8 mouse cellular contexts compared by ENCODE assay signal in the genomic region with DNA sequence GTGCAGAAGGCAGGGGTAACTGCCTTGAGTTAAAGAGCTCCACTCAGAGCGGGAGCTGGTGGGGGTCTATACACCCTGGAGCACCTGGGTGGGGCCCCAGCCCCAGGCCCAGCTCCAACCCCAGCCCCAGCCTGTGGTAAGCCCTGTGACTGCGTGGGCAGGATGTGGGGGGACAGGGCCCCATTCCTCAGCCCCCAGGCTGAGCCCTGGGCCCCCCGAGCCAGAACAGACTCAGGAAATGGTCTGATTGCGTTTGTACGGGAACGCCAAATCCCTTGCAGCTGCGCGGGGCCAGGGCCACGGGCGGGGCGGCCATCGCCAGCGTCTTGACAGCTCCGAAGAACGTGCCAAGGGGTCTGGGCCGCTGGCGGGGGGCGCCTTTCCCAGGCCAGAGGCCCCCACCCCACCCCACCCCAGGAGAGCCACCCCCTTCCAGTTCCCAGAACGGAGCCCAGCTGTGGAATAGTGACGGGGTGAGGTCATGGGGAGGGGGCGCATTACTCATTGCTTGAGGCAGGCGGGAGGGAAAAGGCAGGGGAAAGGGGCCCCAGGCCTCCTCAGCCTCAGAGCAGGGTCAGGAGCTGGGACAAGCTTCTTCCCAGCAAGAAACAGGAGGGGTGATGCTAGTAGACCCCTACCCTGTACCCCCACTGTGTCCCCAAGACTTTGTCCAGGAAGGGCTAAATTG. TPM values are rescaled to one million over a fixed set of nuclear protein-coding genes. Genes with fewer than 3 reads are reported as not detected.
DNase-seq lines count a peak whose midpoint lies in the region; ATAC-seq and TF ChIP-seq lines count a peak whose summit lies in the region.

No protein-coding gene starts in this region.

- H3K27me3 ChIP-seq in kidney, embryonic 14.5 days (ENCODE audit: control insufficient read depth, insufficient read depth, low read length): no peaks in the 10 kb centered on the region
- H3K27me3 ChIP-seq in intestine, embryonic 16.5 days (replicated peaks; ENCODE audit: control insufficient read depth, insufficient read depth, low read length): no peaks in the 10 kb centered on the region
- no peaks in the 10 kb centered on the region for H3K27me3 ChIP-seq in myocyte (ENCODE audit: control insufficient read depth, insufficient read depth, insufficient read length)

- H3K4me1 ChIP-seq in kidney, embryonic 14.5 days (ENCODE audit: control insufficient read depth, insufficient read depth, low read length): peaks cover 46% of the 10 kb centered on the region
- peaks cover 49% of the 10 kb centered on the region for H3K4me1 ChIP-seq in intestine, embryonic 16.5 days (ENCODE audit: control insufficient read depth, insufficient read depth, low read length)

- H3ac ChIP-seq in myocyte (ENCODE audit: control insufficient read depth, insufficient read length): no peak overlapping the region

- TF ChIP-seq POLR2A in myocyte (IDR thresholded peaks at IDR 0.05; ENCODE audit: insufficient read length, low read depth): no peak

- peak overlapping the region; percentile 23 for H3K4me3 ChIP-seq in kidney, embryonic 14.5 days (ENCODE audit: low read length)
- H3K4me3 ChIP-seq in intestine, embryonic 16.5 days (ENCODE audit: low read length): peak overlapping the region; percentile 35
- no peak overlapping the region for H3K4me3 ChIP-seq in myocyte

- peaks cover 27% of the 10 kb centered on the region; the same call in 1 of the 2 replicates for H3K36me3 ChIP-seq in kidney, embryonic 14.5 days (ENCODE audit: control insufficient read depth, insufficient read depth, low read length)
- H3K36me3 ChIP-seq in intestine, embryonic 16.5 days (ENCODE audit: control insufficient read depth, insufficient read depth, low read length): no peaks in the 10 kb centered on the region
- peaks cover 25% of the 10 kb centered on the region for H3K36me3 ChIP-seq in myocyte (ENCODE audit: control insufficient read depth, insufficient read depth)

- ATAC-seq in kidney, embryonic 14.5 days (ENCODE audit: low FRiP score, low TSS enrichment): peak; percentile 73
- peak; percentile 74 for ATAC-seq in intestine, embryonic 16.5 days
- ATAC-seq in cerebellum, adult (ENCODE audit: insufficient number of reproducible peaks, low FRiP score, low TSS enrichment): no peak

- no peak for DNase-seq in kidney, adult 11 months
- DNase-seq in embryo, embryonic 10 days (ENCODE audit: low spot score): peak; percentile 67
- peak; percentile 99 for DNase-seq in heart, adult 11 months
- DNase-seq in spleen, postnatal 10 days (ENCODE audit: low spot score in 2 of 2): no peak

- H3K79me2 ChIP-seq in myocyte (ENCODE audit: control insufficient read depth, insufficient read depth): peaks cover 53% of the 10 kb centered on the region

- H3K27ac ChIP-seq in kidney, embryonic 14.5 days (ENCODE audit: low read depth, low read length): peak overlapping the region; percentile 97
- peak overlapping the region; percentile 98 for H3K27ac ChIP-seq in intestine, embryonic 16.5 days (ENCODE audit: low read length)

- 1% methylated on average over 22 of the region's 22 CpGs for WGBS in kidney, embryonic 14.5 days
- WGBS in intestine, embryonic 16.5 days: 4% methylated on average over 22 of the region's 22 CpGs

- H3K4me2 ChIP-seq in kidney, embryonic 14.5 days (replicated peaks; ENCODE audit: low read depth, low read length): peak overlapping the region; percentile 49
- peak overlapping the region; percentile 70 for H3K4me2 ChIP-seq in intestine, embryonic 16.5 days (ENCODE audit: low read depth, low read length)
- H3K4me2 ChIP-seq in myocyte (ENCODE audit: low read depth): peak overlapping the region; percentile 94

- peak overlapping the region; percentile 76 for H3K9ac ChIP-seq in kidney, embryonic 14.5 days (ENCODE audit: low read depth, low read length)
- peak overlapping the region; percentile 80 for H3K9ac ChIP-seq in intestine, embryonic 16.5 days (ENCODE audit: low read depth, low read length)

- H3K9me3 ChIP-seq in kidney, embryonic 14.5 days (ENCODE audit: control insufficient read depth, low read length): no peaks in the 10 kb centered on the region
- H3K9me3 ChIP-seq in intestine, embryonic 16.5 days (ENCODE audit: control insufficient read depth, low read length): no peaks in the 10 kb centered on the region

TF ChIP-seq in myocyte, 11 proteins besides CTCF, POLR2A, EP300 and RAD21:
- TF ChIP-seq SRF (IDR thresholded peaks at IDR 0.05; ENCODE audit: control insufficient read depth, insufficient read length, low read depth) (no peak), TCF12 (IDR thresholded peaks at IDR 0.05; ENCODE audit: insufficient read depth, poor library complexity, severe bottlenecking) (no peak), USF1 (IDR thresholded peaks at IDR 0.05; ENCODE audit: low read depth) (no peak), MAX (IDR thresholded peaks at IDR 0.05; ENCODE audit: low read depth) (no peak), TCF3 (IDR thresholded peaks at IDR 0.05; ENCODE audit: insufficient read length, low read depth) (no peak), CEBPB (IDR thresholded peaks at IDR 0.05; ENCODE audit: insufficient read depth, poor library complexity, severe bottlenecking) (no peak), E2F4 (IDR thresholded peaks at IDR 0.05; ENCODE audit: insufficient read depth) (no peak), POLR2AphosphoS2 (IDR thresholded peaks at IDR 0.05; ENCODE audit: insufficient read length, low read depth) (no peak), MYOD1 (IDR thresholded peaks at IDR 0.05; ENCODE audit: control insufficient read depth in 1 of 3, insufficient read length in 2 of 3, low read depth in 2 of 3) (peak in 1 of 3 experiments; percentile 60), MYOG (IDR thresholded peaks at IDR 0.05; ENCODE audit: control insufficient read depth in 1 of 3, insufficient read depth in 1 of 3, insufficient read length in 2 of 3, low read depth in 2 of 3) (peak in 1 of 3 experiments; percentile 44), REST (IDR thresholded peaks at IDR 0.05; ENCODE audit: insufficient read depth, insufficient read length) (no peak)

RNA-seq across cellular contexts. Expression of gene Tnnt3, which starts 16.9 kb away (rescaled TPM):
- 3.2 and 3.5 TPM in 2 replicates for polyA plus RNA-seq in kidney, embryonic 14.5 days (2014; fragmentation: Nextera tagmentation; extraction: Ambion mirVana)
- polyA plus RNA-seq in intestine, embryonic 16.5 days (2015; fragmentation: Nextera tagmentation; extraction: Ambion mirVana): 2.1 and 3.2 TPM in 2 replicates
- 2,107 TPM for polyA plus RNA-seq in myocyte (2012; fragmentation: generic; extraction: Trizol)

RNA-seq across cellular contexts. Expression of gene Lsp1, which starts 21.1 kb away (rescaled TPM):
- polyA plus RNA-seq in kidney, embryonic 14.5 days (2014; fragmentation: Nextera tagmentation; extraction: Ambion mirVana): 92.8 and 124 TPM in 2 replicates
- 125 and 134 TPM in 2 replicates for polyA plus RNA-seq in intestine, embryonic 16.5 days (2015; fragmentation: Nextera tagmentation; extraction: Ambion mirVana)
- 298 TPM for polyA plus RNA-seq in myocyte (2012; fragmentation: generic; extraction: Trizol)

RNA-seq across cellular contexts. Expression of gene Tnni2, which starts 40.1 kb away (rescaled TPM):
- polyA plus RNA-seq in kidney, embryonic 14.5 days (2014; fragmentation: Nextera tagmentation; extraction: Ambion mirVana): 3.1 and 3.7 TPM in 2 replicates
- polyA plus RNA-seq in intestine, embryonic 16.5 days (2015; fragmentation: Nextera tagmentation; extraction: Ambion mirVana): 4.3 and 4.7 TPM in 2 replicates
- 3,238 TPM for polyA plus RNA-seq in myocyte (2012; fragmentation: generic; extraction: Trizol)

RNA-seq across cellular contexts. Expression of gene Syt8, which starts 47.1 kb away (rescaled TPM):
- polyA plus RNA-seq in kidney, embryonic 14.5 days (2014; fragmentation: Nextera tagmentation; extraction: Ambion mirVana): not detected in 2 replicates
- polyA plus RNA-seq in intestine, embryonic 16.5 days (2015; fragmentation: Nextera tagmentation; extraction: Ambion mirVana): 8.8 and 10.4 TPM in 2 replicates
- 14.5 TPM for polyA plus RNA-seq in myocyte (2012; fragmentation: generic; extraction: Trizol)

RNA-seq across cellular contexts. Expression of gene Mrpl23, which starts 50.8 kb away (rescaled TPM):
- polyA plus RNA-seq in kidney, embryonic 14.5 days (2014; fragmentation: Nextera tagmentation; extraction: Ambion mirVana): 30.3 and 33.4 TPM in 2 replicates
- 50.3 and 58.1 TPM in 2 replicates for polyA plus RNA-seq in intestine, embryonic 16.5 days (2015; fragmentation: Nextera tagmentation; extraction: Ambion mirVana)
- 73.3 TPM for polyA plus RNA-seq in myocyte (2012; fragmentation: generic; extraction: Trizol)

Comparison
In these comparisons a context has a peak if more than half of its experiments do, and no peak if none do; other contexts are left out.
1. DNase-seq: peak in embryo, embryonic 10 days (single experiment) and heart, adult 11 months (single experiment); none in kidney, adult 11 months (single experiment) and spleen, postnatal 10 days (0 of 2).
2. RNA of gene Tnnt3, which starts 16.9 kb away (polyA plus RNA-seq): 2,107 TPM in myocyte (single experiment); 3.2 to 3.5 TPM in kidney, embryonic 14.5 days and 2.1 to 3.2 TPM in intestine, embryonic 16.5 days; every median in the first group is over 100 times any median in the second.
3. RNA of gene Tnni2, which starts 40.1 kb away (polyA plus RNA-seq): 3,238 TPM in myocyte (single experiment); 4.3 to 4.7 TPM in intestine, embryonic 16.5 days and 3.1 to 3.7 TPM in kidney, embryonic 14.5 days; every median in the first group is over 100 times any median in the second.
4. Peak in every context shown above with its lines, with median percentiles within 50 percentile points of each other: H3K4me2 ChIP-seq.